Mouse (Mus musculus): ENCODE measurements around the gene Nfatc3. TPM values are rescaled to one million over a fixed set of nuclear protein-coding genes. Genes with fewer than 3 reads are reported as not detected.

Nfatc3 gene
- total RNA-seq, 2 experiments from 2014 or later: 18.4 to 22.0 TPM

DNA sequence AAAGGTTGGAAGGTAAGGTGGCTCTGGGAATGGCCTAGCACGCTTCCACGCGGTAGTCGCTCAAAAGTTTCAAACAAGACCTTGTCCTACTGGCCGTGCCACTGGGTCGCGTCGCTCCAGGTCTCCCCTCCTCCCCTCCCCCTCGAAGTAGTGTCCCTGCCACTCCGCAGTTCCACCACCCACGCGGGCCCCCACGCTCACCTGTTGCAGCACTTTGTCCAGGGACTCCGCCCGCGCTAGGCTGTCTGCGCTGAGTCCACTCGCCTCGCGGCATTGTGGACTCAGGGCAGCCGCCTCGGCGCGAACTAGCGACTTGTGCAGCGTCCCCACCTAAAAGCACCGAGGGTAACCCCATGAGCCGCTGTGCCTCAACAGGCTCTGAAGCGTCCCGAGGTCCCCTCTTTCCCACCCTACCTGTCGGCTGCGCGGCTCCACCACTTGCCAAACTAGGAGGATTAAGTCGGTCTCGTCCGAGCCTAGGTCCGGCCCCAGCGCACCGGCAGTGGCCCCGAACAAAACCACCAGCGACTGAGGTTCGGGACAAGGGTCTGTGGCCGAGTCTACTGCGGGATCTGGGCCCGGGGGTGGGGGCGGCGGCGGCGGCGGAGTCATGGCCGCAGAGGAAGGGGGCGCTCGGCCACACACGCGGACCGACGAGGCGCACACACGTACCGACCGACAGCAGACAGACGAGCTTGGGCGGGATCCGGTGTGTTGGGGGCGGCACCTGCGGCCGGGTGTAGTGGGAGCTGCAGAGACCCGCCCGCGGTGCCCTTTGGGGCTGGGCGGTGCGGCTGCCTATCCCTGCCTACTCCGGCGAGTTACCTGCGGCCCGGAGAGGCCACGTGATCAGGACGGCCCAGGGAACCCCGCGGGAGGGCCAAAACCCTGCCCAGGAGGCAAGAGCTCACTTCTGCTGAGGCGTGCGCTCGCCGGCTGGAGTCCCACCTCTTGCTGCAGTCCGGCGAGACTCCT lies 77.8 kb downstream of the Nfatc3 start, which contains the start of gene Esrp2:
Gene Esrp2, minus strand, starts transcription at position 819 of the 975 bp plus-strand sequence.
- intact Hi-C loops (cut with DNase I; ENCODE audit: low total_unique reads): loop anchor here (5.0 kb wide), 1 partner anchor 61 kb away; no protein-coding TSS in a partner anchor
- DNase-seq: no peak

- intact Hi-C loops (cut with DNase I; ENCODE audit: low total_unique reads): loop anchor here (5.0 kb wide), 1 partner anchor 60 kb away; no protein-coding TSS in a partner anchor
- DNase-seq: no peak
Observed at GRCm38 (mm10) chr8:106137218-106137905, 78.7 kb downstream of the Nfatc3 start.

DNA sequence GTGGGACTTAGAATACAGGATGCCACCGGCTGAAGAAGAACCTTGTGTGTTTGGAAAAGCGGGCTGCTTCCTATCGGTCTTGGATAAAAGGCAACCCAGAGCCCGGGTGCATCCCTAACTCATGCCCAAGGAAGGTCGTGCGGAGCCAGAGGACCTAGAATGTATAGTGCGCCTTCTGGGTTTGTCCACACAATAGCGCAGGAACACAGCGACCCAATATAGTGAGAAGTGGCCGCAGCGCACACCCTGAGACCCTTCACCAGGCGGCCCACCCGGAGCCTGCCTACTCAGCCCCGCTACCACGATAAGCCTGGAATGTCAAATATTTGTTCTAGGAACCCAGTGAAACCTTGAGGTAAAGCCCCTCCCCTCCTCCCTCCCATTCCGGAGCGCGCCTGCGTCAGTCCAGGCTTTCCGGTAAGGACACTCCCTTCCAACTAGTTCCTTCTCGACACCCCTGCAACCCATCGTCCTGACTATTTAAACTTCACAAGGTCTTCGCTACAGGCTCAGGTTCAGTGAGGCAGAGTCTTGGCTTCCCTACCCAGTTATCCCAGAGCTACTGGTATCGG lies 79.4 kb downstream of the Nfatc3 start:
- intact Hi-C loops (cut with DNase I; ENCODE audit: low total_unique reads): loop anchor here (5.0 kb wide), 1 partner anchor 59 kb away; no protein-coding TSS in a partner anchor
- no peak for DNase-seq

DNA sequence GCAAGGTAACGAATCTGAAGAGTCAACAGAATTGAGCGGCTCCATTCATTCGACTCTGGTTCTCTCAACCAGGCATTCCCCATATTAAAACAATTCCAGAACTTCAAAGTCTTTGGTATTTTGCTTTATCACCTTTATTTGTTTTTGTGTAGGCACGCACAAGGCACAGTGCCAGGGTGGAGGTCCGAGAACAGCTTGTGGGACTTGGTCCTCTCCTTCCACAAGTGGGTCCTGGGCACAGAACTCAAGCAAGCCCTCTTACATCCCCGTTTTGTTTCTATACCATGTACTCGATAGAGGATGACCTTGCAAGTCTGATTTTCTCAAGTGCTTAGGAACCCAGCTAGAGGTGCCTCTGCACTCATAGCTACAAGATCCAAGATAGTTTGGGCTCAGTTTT lies 80.0 kb downstream of the Nfatc3 start:
- no peak for DNase-seq
- intact Hi-C loops (cut with DNase I; ENCODE audit: low total_unique reads): loop anchor here (5.0 kb wide), 1 partner anchor 59 kb away; no protein-coding TSS in a partner anchor

DNA sequence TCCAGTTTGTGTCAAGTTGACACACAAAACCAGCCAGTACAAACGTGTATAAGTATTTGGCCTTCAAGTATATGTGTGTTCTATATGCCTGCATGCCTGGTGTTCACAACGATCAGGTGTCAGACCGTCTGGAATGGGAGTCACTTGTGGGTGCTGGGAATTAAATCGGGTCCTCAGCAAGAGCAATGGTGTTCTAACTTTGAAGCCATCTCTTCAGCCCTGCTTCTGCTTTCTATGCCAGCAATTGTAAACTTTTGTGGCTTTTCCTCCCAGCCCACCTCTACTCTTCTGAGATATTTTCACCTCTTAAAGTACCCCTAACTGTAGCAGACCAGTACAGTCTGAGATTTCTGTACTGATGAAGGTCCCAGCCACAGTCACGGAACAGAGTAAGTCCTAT lies 81.6 kb downstream of the Nfatc3 start:
- intact Hi-C loops (cut with DNase I; ENCODE audit: low total_unique reads): loop anchor here (5.0 to 10.0 kb wide), 2 partner anchors 87 to 255 kb away; no protein-coding TSS in a partner anchor
- DNase-seq: no peak

DNA sequence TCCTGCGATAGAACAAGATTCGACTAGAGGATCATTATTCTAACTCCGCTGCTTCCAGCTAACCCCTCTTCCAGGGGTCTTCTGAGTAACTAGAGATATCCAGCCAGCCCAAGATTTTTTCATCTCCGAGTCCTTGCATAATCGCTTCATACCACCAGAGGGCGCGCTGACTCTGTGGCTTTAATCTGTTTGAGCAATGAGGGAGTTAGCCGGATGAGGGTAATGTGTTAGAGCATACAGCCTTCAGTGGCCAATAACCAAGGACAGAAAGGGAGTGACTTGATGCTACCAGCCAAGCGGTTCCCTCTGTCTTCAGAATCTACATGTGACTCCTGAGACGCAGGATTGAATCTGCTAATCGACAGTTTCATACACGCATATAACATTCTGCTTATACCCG lies 82.1 kb downstream of the Nfatc3 start:
- peak; percentile 73 for DNase-seq
- intact Hi-C loops (cut with DNase I; ENCODE audit: low total_unique reads): loop anchor here (5.0 to 10.0 kb wide), 2 partner anchors 87 to 254 kb away; no protein-coding TSS in a partner anchor

DNA sequence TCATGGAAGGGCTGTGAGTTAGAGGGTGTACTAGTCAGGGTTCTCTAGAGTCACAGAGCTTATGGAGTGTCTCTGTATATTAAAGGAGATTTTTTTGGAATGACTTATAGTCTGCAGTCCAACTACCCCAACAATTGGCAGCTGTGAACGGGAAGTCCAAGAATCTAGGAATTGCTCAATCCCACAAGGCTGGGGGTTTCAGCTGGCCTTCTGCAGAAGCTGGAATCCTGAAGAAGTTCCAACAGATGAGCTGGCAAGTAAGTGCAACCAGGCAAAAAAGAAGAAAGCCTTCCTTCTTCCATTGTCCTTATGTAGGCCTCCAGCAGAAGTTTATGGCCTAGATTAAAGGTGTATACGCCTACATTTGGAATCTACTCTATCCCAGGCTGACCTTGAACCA lies 86.7 kb downstream of the Nfatc3 start:
- no peak for DNase-seq
- intact Hi-C loops (cut with DNase I; ENCODE audit: low total_unique reads): loop anchor here (10.0 kb wide), 1 partner anchor 249 kb away; no protein-coding TSS in a partner anchor

- no peak for DNase-seq
- intact Hi-C loops (cut with DNase I; ENCODE audit: low total_unique reads): loop anchor here (10.0 kb wide), 1 partner anchor 249 kb away; no protein-coding TSS in a partner anchor
Observed at GRCm38 (mm10) chr8:106146014-106146413, 87.4 kb downstream of the Nfatc3 start.

DNA sequence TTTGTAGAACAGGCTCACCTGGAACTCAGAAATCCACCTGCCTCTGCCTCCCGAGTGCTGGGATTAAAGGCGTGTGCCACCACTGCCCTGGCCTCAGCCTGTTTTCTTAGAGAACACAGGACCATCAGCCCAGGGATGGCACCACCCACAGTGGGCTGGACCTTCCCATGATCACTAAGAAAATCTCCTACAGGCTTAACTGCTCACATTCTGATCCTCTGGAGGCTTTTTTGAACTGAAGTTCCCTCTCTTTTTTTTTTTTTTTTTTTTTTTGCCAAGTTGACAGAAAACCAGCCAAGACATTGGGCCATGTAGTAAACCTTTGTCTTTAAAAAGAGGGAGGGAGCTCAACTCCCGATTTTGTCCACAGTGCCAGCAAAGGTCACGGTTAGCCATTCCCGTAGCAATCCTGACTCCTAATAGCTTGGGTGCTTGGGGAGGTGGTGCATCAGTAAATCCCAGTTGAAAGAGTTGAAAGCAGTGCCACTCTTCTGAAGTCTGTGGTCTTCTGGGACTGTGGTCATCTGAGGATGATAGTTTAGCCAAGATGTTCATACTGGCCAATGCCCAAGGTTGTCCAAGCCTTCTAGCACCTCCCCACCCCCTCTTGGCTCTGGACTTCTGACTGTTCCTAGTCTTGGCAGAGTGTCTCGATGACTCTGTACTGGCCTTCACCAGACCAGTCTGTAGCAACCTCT lies 89.4 kb downstream of the Nfatc3 start:
- intact Hi-C loops (cut with DNase I; ENCODE audit: low total_unique reads): loop anchor here (10.0 kb wide), 1 partner anchor 247 kb away; no protein-coding TSS in a partner anchor

DNA sequence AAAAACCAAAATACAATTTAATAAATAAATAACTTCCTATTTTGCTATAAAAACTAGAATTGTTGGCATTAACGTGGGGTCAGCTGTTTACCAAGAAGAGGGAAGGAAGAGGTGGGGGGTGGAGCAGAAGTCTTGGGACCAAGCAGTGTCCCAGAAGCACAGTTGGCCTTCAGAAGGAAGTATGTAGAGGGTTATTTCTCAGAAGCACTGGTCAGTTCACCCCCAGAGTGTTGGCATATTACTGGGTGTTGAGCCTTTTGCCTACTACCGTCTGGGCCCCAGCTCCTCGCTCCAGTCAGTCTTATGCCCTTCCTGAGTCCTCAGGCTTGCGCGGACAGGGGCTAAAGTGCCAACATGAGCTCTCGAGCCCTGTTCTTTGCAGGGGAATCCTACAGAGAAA lies 90.4 kb downstream of the Nfatc3 start:
- intact Hi-C loops (cut with DNase I; ENCODE audit: low total_unique reads): loop anchor here (10.0 kb wide), 1 partner anchor 246 kb away; no protein-coding TSS in a partner anchor
- DNase-seq: no peak

More for the DNA sequence above, 89.4 kb downstream of the Nfatc3 start:
- no peak for DNase-seq

DNA sequence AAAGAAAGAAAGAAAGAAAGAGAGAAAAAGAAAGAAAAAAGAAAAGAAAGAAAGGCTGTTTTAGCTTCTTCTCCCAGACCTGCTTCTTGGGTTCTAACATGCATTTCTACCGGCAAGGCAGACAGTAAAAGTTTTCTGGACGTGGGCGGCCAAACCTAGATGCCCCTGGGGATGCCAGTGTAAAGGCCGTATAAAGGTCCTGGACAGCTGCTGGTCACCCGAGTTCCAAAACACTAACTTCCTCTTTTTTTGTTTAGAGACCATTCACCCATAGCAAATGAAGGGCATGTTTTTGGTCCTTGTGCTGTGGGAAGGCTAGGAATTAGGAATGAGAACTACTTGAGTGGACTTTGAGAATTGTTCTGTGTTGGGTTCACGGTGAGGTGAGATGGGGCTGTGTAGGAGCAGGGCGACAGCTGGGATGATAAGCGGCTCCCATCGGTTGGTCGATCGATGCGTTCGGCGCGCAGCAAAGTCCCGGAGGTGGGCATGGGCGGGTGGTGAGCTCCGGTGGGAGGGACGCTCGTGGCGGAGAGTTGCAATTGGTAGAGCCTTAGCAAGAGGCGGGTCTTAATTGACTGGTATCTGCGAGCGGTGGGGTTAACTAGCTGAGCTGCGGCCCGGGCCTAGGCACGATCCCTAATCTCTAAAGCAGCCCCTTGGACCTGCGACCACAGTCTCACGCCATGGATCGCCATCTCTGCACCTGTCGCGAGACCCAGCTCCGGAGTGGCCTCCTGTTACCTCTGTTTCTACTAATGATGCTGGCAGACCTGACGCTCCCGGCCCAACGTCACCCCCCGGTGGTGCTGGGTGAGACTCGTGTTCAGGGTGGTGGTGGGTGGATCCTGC lies 91.4 kb downstream of the Nfatc3 start, which contains the start of gene Pla2g15:
Gene Pla2g15, plus strand, starts transcription at position 599 of the 852 bp plus-strand sequence.
- intact Hi-C loops (cut with DNase I; ENCODE audit: low total_unique reads): loop anchor here (10.0 kb wide), 1 partner anchor 245 kb away; no protein-coding TSS in a partner anchor
- DNase-seq: peak; percentile 93

DNA sequence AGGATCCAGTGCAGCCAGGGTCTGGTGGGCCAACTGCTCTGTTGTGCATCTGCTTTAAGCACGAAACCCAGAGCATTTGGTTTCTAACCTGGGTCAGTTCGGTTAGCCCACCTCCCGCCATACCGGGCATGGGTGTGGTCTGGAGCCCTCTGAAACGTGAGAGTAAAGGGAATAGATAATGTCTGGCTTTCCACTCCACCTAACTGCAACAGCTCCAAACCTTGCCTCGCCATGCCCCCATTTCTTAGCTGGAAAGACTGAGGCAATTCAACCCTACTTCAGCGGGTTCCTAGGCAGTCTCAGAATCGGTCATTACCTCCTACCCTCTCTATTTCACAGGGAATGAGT lies 92.0 kb downstream of the Nfatc3 start:
- no peak for DNase-seq
- intact Hi-C loops (cut with DNase I; ENCODE audit: low total_unique reads): no loop called here

DNA sequence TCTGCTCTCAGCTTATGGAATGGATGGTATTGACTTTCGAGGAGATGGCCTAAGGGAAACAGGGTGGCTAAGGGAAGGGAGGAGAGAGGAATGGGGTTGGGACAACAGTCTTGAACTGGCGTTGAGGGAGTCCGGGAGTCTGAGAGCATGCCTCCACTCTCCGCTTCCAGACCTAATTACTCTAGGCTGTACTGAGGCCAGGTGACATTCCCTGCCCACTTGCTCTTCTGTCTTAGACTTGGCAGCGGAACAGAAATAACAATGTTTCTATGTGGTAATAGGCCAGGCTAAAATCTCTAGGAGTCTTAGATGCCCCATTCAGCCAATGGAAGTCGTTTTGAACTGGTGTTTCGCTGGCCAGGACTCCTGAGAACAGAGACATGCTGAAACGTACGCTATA lies 92.4 kb downstream of the Nfatc3 start:
- intact Hi-C loops (cut with DNase I; ENCODE audit: low total_unique reads): no loop called here
- DNase-seq: no peak

GRCm38 (mm10) chr8:106152876-106153275 lies 94.2 kb downstream of the Nfatc3 start:
- intact Hi-C loops (cut with DNase I; ENCODE audit: low total_unique reads): no loop called here
- DNase-seq: no peak

- no peak for DNase-seq
- intact Hi-C loops (cut with DNase I; ENCODE audit: low total_unique reads): no loop called here
Observed at GRCm38 (mm10) chr8:106157419-106157818, 98.8 kb downstream of the Nfatc3 start.

GRCm38 (mm10) chr8:106158381-106158780 lies 99.7 kb downstream of the Nfatc3 start:
- no peak for DNase-seq
- intact Hi-C loops (cut with DNase I; ENCODE audit: low total_unique reads): no loop called here

DNA sequence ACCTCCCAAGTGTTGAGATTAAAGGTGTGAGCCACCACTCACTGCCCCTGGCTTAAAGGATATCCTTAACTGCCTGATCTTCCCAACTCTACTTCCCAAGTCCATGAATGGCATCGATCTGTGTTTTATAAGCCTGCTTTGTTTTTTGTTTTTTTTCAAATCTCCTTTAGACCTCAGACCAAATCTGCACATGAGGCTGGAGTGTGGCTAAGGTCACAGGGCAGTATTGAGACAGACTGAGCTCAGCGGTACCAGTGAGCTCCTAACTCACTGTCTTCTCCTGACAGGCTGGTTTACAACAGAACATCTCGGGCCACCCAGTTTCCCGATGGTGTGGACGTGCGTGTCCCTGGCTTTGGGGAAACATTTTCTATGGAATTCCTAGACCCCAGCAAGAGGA lies 101.2 kb downstream of the Nfatc3 start:
- DNase-seq: no peak
- intact Hi-C loops (cut with DNase I; ENCODE audit: low total_unique reads): no loop called here

DNA sequence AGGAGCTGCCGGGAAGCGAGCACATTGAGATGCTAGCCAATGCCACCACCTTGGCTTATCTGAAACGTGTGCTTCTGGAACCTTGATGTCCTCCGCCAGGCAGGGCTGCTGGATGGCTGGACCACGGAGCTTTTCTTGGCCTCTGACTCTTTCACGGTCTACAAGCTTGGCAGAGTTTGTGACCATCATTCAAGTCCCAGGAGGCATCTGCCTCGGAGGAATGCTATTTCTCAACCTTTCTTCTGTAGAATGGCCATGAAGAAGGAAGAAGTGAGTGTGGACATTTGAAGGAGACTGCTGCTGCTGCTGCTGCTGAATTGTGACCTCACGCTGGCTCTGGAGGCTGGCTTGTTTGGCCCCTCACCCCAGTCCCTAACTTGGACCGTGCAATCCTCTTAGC lies 104.6 kb downstream of the Nfatc3 start:
- intact Hi-C loops (cut with DNase I; ENCODE audit: low total_unique reads): no loop called here
- DNase-seq: no peak
